Mouse (Mus musculus) ES-Bruce4 (cell line): ENCODE results near the gene Tbc1d32. TPM values are rescaled to one million over a fixed set of nuclear protein-coding genes. Genes with fewer than 3 reads are reported as not detected.

ENCODE experiments used
- H3K27ac ChIP-seq: 2 replicates; pipeline ENCODE4 v1.5.1; 2012; ENCODE audit warnings: low read length, inconsistent platforms; ENCODE audit not compliant: insufficient read depth
- H3K27me3 ChIP-seq: 2 replicates; pipeline ENCODE4 v1.6.1; 2012; ENCODE audit warnings: mild to moderate bottlenecking, low read length, inconsistent platforms; ENCODE audit not compliant: control insufficient read depth, poor library complexity, insufficient read depth, severe bottlenecking
- H3K36me3 ChIP-seq: 2 replicates; pipeline ENCODE4 v1.6.1; 2012; ENCODE audit warnings: inconsistent platforms, mild to moderate bottlenecking, low read length, moderate library complexity; ENCODE audit not compliant: control insufficient read depth, poor library complexity, insufficient read depth, severe bottlenecking
- H3K4me1 ChIP-seq: one replicate; pipeline ENCODE4 v1.8.1; 2011; ENCODE audit warnings: low read length; ENCODE audit not compliant: control insufficient read depth, insufficient read depth
- H3K4me3 ChIP-seq: 2 replicates; pipeline ENCODE4 v1.5.1; 2011; ENCODE audit warnings: low read depth, mild to moderate bottlenecking, low read length
- H3K9ac ChIP-seq: 2 replicates; pipeline ENCODE4 v1.6.1; 2012; ENCODE audit warnings: low read depth, mild to moderate bottlenecking, inconsistent platforms; ENCODE audit not compliant: poor library complexity, severe bottlenecking
- H3K9me3 ChIP-seq: replicated peaks from 2 replicates; pipeline ENCODE4 v1.6.1; 2012; ENCODE audit warnings: mild to moderate bottlenecking, low read length, inconsistent platforms; ENCODE audit not compliant: control insufficient read depth, poor library complexity, insufficient read depth, severe bottlenecking
- CTCF ChIP-seq: IDR thresholded peaks from one replicate; pipeline ENCODE4 v1.8.1; 2011; ENCODE audit warnings: low read depth, low read length
- EP300 ChIP-seq: IDR thresholded peaks from 2 replicates; pipeline ENCODE4 v1.6.1; 2011; ENCODE audit warnings: low read depth, low read length; ENCODE audit not compliant: insufficient read depth
- POLR2A ChIP-seq: IDR thresholded peaks from one replicate; pipeline ENCODE4 v1.8.1; 2011; ENCODE audit warnings: low read length; ENCODE audit not compliant: insufficient read depth
- polyA plus RNA-seq: library from polyadenylated mRNA; stranded (reverse); fragments of >200 nt; gene quantifications from 2 replicates; pipeline ENCODE4 v1.2.4, GENCODE M21; 2011; ENCODE audit warnings: low read depth; ENCODE audit not compliant: missing spikeins, insufficient read depth, insufficient read length

Gene Tbc1d32
- polyA plus RNA-seq, 1 experiment: 9.5 TPM

DNA sequence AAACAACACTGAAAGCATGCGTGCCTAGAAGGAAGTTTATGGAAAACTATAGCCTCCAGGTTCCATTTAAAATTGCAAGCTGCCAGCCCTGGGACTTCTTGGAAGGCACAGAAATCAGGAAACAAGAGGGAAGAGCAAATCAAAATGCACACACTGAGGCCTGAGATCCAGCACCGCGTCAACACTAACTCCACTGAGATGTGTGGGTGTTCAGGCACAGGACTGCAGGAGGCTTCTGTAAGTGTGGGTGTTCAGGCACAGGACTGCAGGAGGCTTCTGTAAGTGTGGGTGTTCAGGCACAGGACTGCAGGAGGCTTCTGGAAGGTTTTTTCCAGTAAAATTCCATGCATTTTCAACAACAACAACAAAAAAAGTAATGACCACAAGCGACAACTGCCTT lies 62.7 kb downstream of the Tbc1d32 start:
- Histone ChIP-seq H3K27me3 (no peaks in the 10 kb centered on the region), H3K9me3 (no peaks in the 10 kb centered on the region), H3K4me1 (no peaks in the 10 kb centered on the region), H3K36me3 (no peaks in the 10 kb centered on the region), H3K4me3 (no peak overlapping the region), H3K27ac (no peak overlapping the region), H3K9ac (no peak overlapping the region)
- TF ChIP-seq CTCF (no peak), POLR2A (no peak), EP300 (no peak)

DNA sequence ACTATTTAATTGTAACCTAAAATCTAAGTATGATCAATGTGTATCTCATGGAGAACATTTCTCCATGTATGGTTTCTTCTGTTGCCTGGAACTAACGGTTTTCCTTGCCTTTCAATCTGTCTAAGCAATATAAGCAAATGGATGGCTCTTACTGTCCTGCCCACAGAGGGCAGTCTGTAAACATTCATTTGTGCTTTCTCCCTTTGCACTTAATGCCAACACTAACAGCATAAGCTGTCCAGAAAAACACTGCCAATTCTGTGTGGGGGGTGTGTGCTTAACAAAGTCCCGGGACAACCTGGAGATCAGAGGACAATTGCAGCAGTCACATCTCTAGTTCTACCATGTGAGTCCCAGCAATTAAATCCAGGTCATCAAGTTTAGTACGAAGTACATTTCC lies 64.1 kb downstream of the Tbc1d32 start:
- Histone ChIP-seq H3K4me3 (no peak overlapping the region), H3K4me1 (no peaks in the 10 kb centered on the region), H3K36me3 (no peaks in the 10 kb centered on the region), H3K9me3 (no peaks in the 10 kb centered on the region), H3K27me3 (no peaks in the 10 kb centered on the region), H3K9ac (no peak overlapping the region), H3K27ac (no peak overlapping the region)
- TF ChIP-seq EP300 (no peak), CTCF (no peak), POLR2A (no peak)

DNA sequence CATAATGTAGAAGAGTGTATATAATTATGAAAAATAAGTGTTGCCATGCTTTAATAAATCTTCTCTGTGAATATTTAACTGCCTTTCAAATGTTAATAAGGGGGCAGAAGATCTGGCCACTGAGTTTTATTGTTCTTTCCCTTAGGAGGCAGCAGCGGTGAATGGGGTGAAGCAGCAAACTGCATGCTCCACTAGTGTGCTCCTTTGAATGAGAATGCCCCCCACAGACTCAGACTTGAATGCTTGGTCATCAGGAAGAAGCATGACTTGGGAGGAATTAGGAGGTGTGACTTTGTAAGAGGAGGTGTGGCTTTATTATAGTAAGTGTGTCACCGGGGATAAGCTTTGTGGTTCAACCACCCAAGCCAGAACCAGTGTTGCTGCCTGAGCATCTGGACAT lies 69.7 kb downstream of the Tbc1d32 start:
- no peak overlapping the region for H3K9ac ChIP-seq
- no peaks in the 10 kb centered on the region for H3K9me3 ChIP-seq
- no peak overlapping the region for H3K27ac ChIP-seq
- no peak for TF ChIP-seq POLR2A
- TF ChIP-seq CTCF: no peak
- TF ChIP-seq EP300: no peak
- H3K4me1 ChIP-seq: no peaks in the 10 kb centered on the region
- H3K27me3 ChIP-seq: no peaks in the 10 kb centered on the region
- no peak overlapping the region for H3K4me3 ChIP-seq
- H3K36me3 ChIP-seq: no peaks in the 10 kb centered on the region

DNA sequence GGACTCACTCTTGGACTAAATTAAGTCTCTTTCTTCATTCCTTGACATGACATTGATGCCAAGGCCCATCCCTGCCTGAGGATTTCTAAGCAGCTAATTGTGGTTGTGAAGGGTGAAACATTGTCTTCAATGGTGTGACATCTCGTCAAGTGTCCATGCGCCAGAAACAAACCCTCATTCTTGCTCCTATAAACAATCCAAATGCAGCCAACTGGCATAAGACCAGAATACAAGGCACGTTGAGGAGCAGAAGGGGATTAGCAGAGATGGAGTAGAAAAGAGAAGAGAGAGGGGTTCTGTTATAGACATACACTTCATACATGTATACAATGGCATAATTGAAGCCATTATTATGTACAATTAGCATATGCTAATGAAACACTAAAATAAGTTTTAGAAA lies 70.3 kb downstream of the Tbc1d32 start:
- no peak for TF ChIP-seq CTCF
- TF ChIP-seq POLR2A: no peak
- TF ChIP-seq EP300: no peak
- Histone ChIP-seq H3K36me3 (no peaks in the 10 kb centered on the region), H3K27ac (no peak overlapping the region), H3K4me3 (no peak overlapping the region), H3K9me3 (no peaks in the 10 kb centered on the region), H3K9ac (no peak overlapping the region), H3K27me3 (no peaks in the 10 kb centered on the region), H3K4me1 (no peaks in the 10 kb centered on the region)

DNA sequence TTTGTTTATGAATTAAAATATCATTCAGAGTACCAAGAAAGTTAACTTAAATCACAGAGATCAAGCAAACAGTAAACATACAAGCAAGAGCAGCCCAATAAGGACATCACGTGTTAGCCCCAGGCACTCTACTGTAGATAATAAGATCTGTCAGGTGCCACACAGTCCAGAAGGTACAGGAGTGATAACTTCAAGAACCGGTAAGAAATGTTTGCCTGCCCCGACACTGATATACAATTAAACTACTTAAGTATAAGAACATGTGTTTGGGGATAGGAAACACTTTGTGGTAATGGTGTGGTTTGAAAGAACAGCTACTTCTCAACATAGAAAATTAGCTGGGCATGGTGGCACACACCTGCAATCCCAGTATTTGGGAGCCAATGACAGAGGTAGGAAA lies 71.5 kb downstream of the Tbc1d32 start:
- Histone ChIP-seq H3K9ac (no peak overlapping the region), H3K27me3 (no peaks in the 10 kb centered on the region), H3K27ac (no peak overlapping the region), H3K4me3 (no peak overlapping the region), H3K9me3 (no peaks in the 10 kb centered on the region), H3K4me1 (no peaks in the 10 kb centered on the region), H3K36me3 (no peaks in the 10 kb centered on the region)
- TF ChIP-seq EP300 (no peak), CTCF (no peak), POLR2A (no peak)

DNA sequence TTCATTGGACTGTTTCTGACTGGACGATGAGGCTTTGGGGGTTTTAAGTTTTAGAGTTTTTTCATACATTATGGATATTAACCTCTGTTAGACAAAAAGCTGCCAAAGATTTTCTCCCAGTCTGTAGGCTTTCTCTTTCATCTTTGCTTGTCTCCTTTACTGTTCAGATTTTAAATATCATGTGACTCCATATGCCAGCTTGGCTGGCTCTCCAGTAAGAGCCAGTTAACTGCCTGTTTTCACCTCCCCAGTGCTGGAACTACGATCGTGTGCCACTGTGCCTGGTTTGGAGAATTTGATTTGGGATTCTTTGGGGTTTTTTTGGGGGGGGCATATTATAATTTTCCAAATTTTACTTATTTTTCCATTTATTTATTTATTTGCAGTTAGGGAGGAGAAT lies 79.6 kb downstream of the Tbc1d32 start:
- Histone ChIP-seq H3K9me3 (no peaks in the 10 kb centered on the region), H3K9ac (no peak overlapping the region), H3K36me3 (no peaks in the 10 kb centered on the region), H3K4me3 (no peak overlapping the region), H3K4me1 (no peaks in the 10 kb centered on the region), H3K27ac (no peak overlapping the region), H3K27me3 (no peaks in the 10 kb centered on the region)
- TF ChIP-seq CTCF (no peak), POLR2A (no peak), EP300 (no peak)
